Mouse (Mus musculus) kidney, adult 2 months (tissue): ENCODE data around the gene Itpripl2.

ENCODE experiments used
- CTCF ChIP-seq: fragments of 200-500 bp; conservative IDR thresholded peaks from 2 replicates; pipeline ENCODE4 v1.5.1; 2011; ENCODE audit warnings: low read depth, mild to moderate bottlenecking, control low read depth, low read length, moderate library complexity, mixed read lengths; ENCODE audit not compliant: insufficient read depth, insufficient read length
- POLR2A ChIP-seq: fragments of 200-500 bp; IDR thresholded peaks from one replicate; pipeline ENCODE4 v1.6.1; 2011; ENCODE audit warnings: low read depth, low read length, control low read depth

- TF ChIP-seq CTCF (no peak), POLR2A (no peak)
These were observed 38.1 kb downstream of the Itpripl2 start for GRCm38 (mm10) chr7:118453722-118454121.
